Mouse (Mus musculus) small intestine, adult 2 months (tissue): ENCODE results near the gene Prg3.

ENCODE experiments used
- CTCF ChIP-seq: fragments of 200-500 bp; IDR thresholded peaks from 2 replicates; pipeline ENCODE4 v1.5.1; 2012; ENCODE audit warnings: low read depth, mild to moderate bottlenecking, control low read depth, inconsistent platforms, low read length, moderate library complexity, mixed read lengths; ENCODE audit not compliant: insufficient replicate concordance, insufficient read length; ENCODE audit errors: extremely low read depth
- POLR2A ChIP-seq: fragments of 200-500 bp; IDR thresholded peaks from 2 replicates; pipeline ENCODE4 v1.6.1; 2012; ENCODE audit warnings: low read depth, mild to moderate bottlenecking, control low read depth, inconsistent platforms, low read length, moderate library complexity

DNA sequence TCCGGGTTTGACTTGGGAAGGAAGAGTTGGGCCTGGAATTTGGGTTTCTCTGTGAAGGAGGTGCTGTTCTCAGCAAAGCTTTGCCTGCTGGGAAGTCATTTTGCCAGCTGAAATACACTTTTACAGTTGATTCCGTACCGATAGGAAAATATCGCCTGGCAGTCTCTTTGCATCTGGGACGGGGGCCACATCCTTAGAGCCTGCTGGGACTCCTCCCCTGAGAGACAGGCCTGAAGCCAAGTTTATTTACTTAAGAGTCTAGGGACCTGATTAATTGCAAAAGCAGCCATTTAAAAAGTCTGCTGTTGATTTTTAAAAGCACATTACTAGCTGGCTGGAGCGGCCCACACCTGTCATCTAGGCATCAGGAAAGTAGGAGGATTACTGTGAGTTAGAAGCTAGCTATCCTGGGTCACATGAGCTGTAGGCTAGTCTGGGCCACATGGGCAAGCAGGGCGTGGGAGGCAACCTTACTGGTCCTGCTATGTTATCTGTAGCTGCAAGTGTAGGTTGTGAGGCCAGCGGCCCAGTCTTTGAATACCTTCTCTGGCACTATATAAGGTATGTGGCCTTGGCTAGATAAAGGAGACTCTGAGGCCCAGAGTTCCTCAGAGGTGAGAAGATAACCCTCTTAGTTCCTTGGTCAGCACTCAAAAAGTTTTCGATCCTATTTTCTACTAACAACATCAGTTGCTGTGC, 24.0 kb downstream of the Prg3 start:
- no peak for TF ChIP-seq POLR2A
- no peak for TF ChIP-seq CTCF
